Mouse (Mus musculus) intestine, postnatal 0 days (tissue): ENCODE measurements around the gene Wdr62. TPM values are rescaled to one million over a fixed set of nuclear protein-coding genes. Genes with fewer than 3 reads are reported as not detected.

Source experiments
- ATAC-seq: fragments of 200-750 bp; cut with Nextera tagmentation; 2 replicates; pipeline ENCODE4 v1.8.0; 2017; ENCODE audit warnings: mild to moderate bottlenecking, moderate TSS enrichment, moderate library complexity
- H3K27ac ChIP-seq: fragments of 300-500 bp; sonication (generic); 2 replicates; pipeline ENCODE4 v1.5.1; 2014; ENCODE audit warnings: mild to moderate bottlenecking, low read depth, low read length, moderate library complexity
- H3K27me3 ChIP-seq: fragments of 300-500 bp; sonication (generic); replicated peaks from 2 replicates; pipeline ENCODE4 v1.6.1; 2014; ENCODE audit warnings: low read length, mixed read lengths; ENCODE audit not compliant: control insufficient read depth, insufficient read depth
- H3K36me3 ChIP-seq: fragments of 300-500 bp; sonication (generic); 2 replicates; pipeline ENCODE4 v1.6.1; 2014; ENCODE audit warnings: mild to moderate bottlenecking, moderate library complexity; ENCODE audit not compliant: control insufficient read depth, insufficient read depth
- H3K4me1 ChIP-seq: fragments of 300-500 bp; sonication (generic); replicated peaks from 2 replicates; pipeline ENCODE4 v1.6.1; 2014; ENCODE audit warnings: antibody characterized with exemption, low read length, mixed read lengths; ENCODE audit not compliant: control insufficient read depth, insufficient read depth
- H3K4me2 ChIP-seq: fragments of 300-500 bp; sonication (generic); replicated peaks from 2 replicates; pipeline ENCODE4 v1.6.1; 2014; ENCODE audit warnings: low read depth, mild to moderate bottlenecking, moderate library complexity
- H3K4me3 ChIP-seq: fragments of 300-500 bp; sonication (generic); 2 replicates; pipeline ENCODE4 v1.5.1; 2014; ENCODE audit warnings: low read depth, low read length
- H3K9ac ChIP-seq: fragments of 300-500 bp; sonication (generic); 2 replicates; pipeline ENCODE4 v1.6.1; 2014; ENCODE audit warnings: mild to moderate bottlenecking, low read depth, low read length
- H3K9me3 ChIP-seq: fragments of 300-500 bp; sonication (generic); 2 replicates; pipeline ENCODE4 v1.6.1; 2016; ENCODE audit warnings: mixed run types; ENCODE audit not compliant: control insufficient read depth
- CTCF ChIP-seq: sonication (generic); IDR thresholded peaks from 2 replicates; pipeline ENCODE4 v1.5.1; 2016; ENCODE audit warnings: low read depth, mild to moderate bottlenecking, control low read depth, antibody characterized with exemption, moderate library complexity
- WGBS: fragments of 180-500 bp; shearing (Covaris S2); extraction: QIAGEN DNeasy Blood & Tissue Kit; methylation state at CpG from one replicate; pipeline ENCODE4 v1.1.7; 2014; 5-methylcytosine and 5-hydroxymethylcytosine counted together
- polyA plus RNA-seq: library from polyadenylated mRNA; unstranded; fragments of >200 nt; fragmentation: Nextera tagmentation; extraction: Ambion mirVana; gene quantifications from 2 replicates; pipeline ENCODE4 v1.2.1, GENCODE M21; 2015

Wdr62 gene
- 3.5 TPM in 2 replicates for polyA plus RNA-seq

DNA sequence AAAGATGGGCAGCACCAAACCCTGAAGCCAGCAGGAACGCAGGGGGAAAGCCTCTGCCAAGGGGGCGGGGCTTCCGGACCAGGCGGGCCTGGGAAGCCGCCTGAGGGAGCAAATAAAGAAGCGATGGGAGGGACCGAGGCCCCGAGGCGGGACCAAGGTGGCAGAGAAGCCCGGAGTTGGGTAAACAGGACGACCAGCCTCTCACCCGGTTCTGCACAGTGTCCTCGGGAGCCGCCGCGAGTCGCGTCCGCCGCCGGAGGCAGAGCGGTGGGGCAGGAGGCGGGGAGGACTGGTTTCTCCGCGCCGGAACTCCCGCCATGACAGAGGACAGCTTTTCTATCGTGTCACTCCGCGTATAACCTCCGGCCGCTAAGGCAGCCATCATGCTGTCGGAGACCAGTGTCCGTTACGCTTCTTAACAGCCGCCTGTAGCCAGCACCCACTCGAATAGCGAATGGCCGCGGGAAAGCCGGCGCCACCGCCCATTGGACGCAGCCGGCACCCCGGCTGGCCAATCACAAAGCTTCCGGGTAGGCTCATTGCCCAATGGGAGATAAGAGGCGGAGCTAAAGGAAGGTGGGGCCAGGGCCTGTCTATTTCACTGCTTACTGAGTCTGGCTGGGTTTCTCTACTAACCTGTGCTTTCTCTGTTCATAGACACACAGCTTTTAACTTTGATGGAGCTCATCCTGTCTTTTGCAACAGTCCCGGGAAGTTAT lies at the start of gene Wdr62, which contains the start of gene Thap8:
Gene Wdr62, minus strand, starts transcription at position 469 of the 719 bp plus-strand sequence.
Gene Thap8, plus strand, starts transcription at position 144 of the 719 bp plus-strand sequence.
- peak; percentile 96 for ATAC-seq
- H3K4me3 ChIP-seq: peak within 1 kb of the TSS; percentile 83
- peak within 1 kb of the TSS; percentile 23 for H3K9ac ChIP-seq
- H3K36me3 ChIP-seq: no peaks in the 10 kb centered on the region
- WGBS: under 1% methylated on average over 48 of the region's 49 CpGs
- H3K4me2 ChIP-seq: peak within 1 kb of the TSS; percentile 93
- TF ChIP-seq CTCF: 0 out of 2 replicates have a peak, but pooled peaks have one; percentile 2
- H3K27ac ChIP-seq: peak within 1 kb of the TSS; percentile 80
- H3K9me3 ChIP-seq: no peaks in the 10 kb centered on the region
- no peaks in the 10 kb centered on the region for H3K27me3 ChIP-seq
- H3K4me1 ChIP-seq: no peaks in the 10 kb centered on the region

DNA sequence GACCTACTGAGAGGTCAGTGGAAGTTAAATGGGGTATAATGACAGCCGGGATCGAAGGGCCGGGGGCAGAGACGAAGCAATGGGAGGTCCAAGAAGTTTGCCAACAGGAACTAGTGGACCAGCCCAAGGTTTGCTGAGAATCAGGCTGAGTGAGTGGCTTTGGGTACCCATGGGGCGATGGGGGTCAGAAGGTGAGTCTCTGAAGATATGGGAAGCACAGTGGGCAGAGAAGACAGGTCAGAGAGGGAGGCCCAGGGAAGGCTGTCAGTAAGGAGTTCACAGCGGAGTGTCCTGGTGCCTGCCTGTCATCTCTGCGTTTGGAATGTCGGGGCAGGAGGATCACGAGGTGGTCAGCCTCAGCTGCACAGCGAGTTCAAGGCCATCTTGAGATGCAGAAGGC lies 48.2 kb upstream of the Wdr62 start:
- H3K4me3 ChIP-seq: no peak overlapping the region
- H3K4me2 ChIP-seq: no peak overlapping the region
- no peak overlapping the region for H3K27ac ChIP-seq
- 56% methylated on average over 10 of the region's 10 CpGs for WGBS
- no peak for TF ChIP-seq CTCF
- H3K9ac ChIP-seq: no peak overlapping the region
- no peaks in the 10 kb centered on the region for H3K4me1 ChIP-seq
- no peak for ATAC-seq
- H3K27me3 ChIP-seq: peaks cover 11% of the 10 kb centered on the region; the same call in 1 of the 2 replicates
- H3K36me3 ChIP-seq: no peaks in the 10 kb centered on the region
- H3K9me3 ChIP-seq: no peaks in the 10 kb centered on the region

DNA sequence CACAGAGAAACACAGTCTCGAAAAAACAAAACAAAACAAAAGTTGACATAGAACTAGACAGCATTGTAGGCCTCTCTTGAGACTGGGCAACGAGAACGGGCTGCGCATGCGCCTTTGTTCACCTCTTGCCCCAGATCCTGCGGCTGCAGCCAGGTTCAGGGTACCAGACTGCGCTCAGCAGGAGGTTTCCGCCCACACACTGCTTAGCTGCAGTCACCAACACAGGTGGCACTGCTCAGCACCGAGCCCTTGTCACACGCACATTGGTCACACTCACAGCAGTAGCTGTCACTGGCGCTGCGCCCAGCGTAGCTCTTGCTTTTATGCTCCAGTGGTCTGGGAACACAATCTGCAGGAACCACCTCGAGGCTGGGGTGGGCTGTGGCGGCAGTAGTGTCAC lies 46.9 kb upstream of the Wdr62 start:
- ATAC-seq: no peak
- no peaks in the 10 kb centered on the region for H3K9me3 ChIP-seq
- H3K4me2 ChIP-seq: no peak overlapping the region
- no peak overlapping the region for H3K9ac ChIP-seq
- H3K27ac ChIP-seq: no peak overlapping the region
- TF ChIP-seq CTCF: no peak
- peaks cover 11% of the 10 kb centered on the region; the same call in 1 of the 2 replicates for H3K27me3 ChIP-seq
- no peaks in the 10 kb centered on the region for H3K36me3 ChIP-seq
- WGBS: 63% methylated on average over 15 of the region's 15 CpGs
- H3K4me3 ChIP-seq: no peak overlapping the region
- no peaks in the 10 kb centered on the region; the same call in 1 of the 2 replicates for H3K4me1 ChIP-seq

DNA sequence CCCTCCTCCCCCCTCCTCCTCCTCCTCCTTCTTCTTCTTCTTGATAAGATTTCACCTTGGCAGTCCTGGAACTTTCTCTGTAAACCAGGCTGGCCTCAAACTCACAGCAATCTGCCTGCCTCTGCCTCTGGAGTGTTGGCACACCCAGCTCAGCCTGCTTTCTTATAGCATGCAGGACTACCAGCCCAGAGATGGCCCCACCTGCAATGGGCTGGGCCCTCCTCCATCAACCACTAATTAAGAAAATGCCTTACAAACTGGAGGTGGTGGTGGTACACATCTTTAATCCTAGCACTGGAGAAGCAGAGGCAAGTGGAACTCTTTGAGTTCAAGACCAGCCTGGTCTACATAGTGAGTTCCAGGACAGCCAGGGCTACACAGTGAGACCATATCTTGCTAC lies 46.2 kb upstream of the Wdr62 start:
- Histone ChIP-seq H3K4me2 (no peak overlapping the region), H3K4me1 (no peaks in the 10 kb centered on the region; the same call in 1 of the 2 replicates), H3K27ac (no peak overlapping the region), H3K27me3 (peaks cover 7% of the 10 kb centered on the region; the same call in 1 of the 2 replicates), H3K36me3 (no peaks in the 10 kb centered on the region), H3K9me3 (no peaks in the 10 kb centered on the region), H3K9ac (no peak overlapping the region), H3K4me3 (no peak overlapping the region)
- no peak for TF ChIP-seq CTCF
- no peak for ATAC-seq

DNA sequence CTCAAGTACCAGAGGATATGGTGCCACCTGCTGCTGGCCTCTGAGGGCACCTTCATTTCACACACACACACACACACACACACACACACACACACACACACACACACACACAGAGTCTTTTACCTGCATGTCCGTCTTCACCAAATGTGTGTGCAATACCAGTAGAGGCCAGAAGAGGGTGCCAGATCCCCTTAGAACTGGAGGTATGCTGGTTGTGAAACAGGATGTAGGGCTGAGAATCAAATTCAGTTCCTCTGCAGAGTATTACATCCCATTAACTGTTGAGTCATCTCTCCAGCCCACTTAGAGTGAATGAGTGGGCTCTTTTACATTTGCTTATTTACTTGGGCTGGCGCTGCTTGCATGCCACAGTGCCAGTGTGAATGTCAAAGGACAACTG lies 45.1 kb upstream of the Wdr62 start:
- 45% methylated on average over 2 of the region's 2 CpGs for WGBS
- H3K9ac ChIP-seq: no peak overlapping the region
- ATAC-seq: no peak
- no peaks in the 10 kb centered on the region; the same call in 1 of the 2 replicates for H3K4me1 ChIP-seq
- no peak overlapping the region for H3K27ac ChIP-seq
- no peaks in the 10 kb centered on the region for H3K27me3 ChIP-seq
- peak; percentile 79 for TF ChIP-seq CTCF
- no peak overlapping the region for H3K4me2 ChIP-seq
- no peaks in the 10 kb centered on the region for H3K9me3 ChIP-seq
- H3K36me3 ChIP-seq: no peaks in the 10 kb centered on the region
- H3K4me3 ChIP-seq: no peak overlapping the region

DNA sequence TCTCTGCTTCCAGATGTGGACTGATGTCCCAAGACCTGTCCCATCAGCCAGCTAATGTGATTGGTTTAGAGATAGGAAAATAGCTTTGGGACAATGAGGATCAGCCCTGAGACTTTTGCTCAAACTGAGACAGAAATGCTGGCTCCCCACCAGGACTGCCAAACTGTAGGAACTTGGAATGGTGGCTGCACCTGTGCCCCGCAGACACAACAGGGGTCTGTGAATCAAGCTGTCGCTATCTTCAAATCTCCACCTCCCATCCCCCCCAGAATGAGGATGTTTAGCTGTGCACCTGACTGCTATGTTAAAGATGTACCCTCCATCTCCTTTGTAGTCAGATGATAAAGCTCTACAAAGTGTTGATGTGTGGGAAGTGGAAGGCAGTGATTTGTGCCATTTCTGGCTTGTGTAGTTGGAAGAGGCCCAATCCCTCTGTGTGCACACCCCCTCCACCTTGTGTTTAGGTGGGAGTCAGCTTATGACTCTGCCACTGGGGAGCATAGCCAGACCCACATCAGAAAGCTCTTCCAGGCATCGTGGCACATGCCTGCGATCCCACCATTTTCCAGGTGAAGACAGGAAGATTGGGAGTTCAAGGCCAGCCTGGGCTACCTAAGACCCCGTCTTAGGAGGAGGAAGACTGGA lies 44.2 kb upstream of the Wdr62 start:
- TF ChIP-seq CTCF: no peak
- H3K4me2 ChIP-seq: no peak overlapping the region
- H3K4me1 ChIP-seq: no peaks in the 10 kb centered on the region; the same call in 1 of the 2 replicates
- 90% methylated on average over 5 of the region's 5 CpGs for WGBS
- no peaks in the 10 kb centered on the region for H3K9me3 ChIP-seq
- H3K36me3 ChIP-seq: no peaks in the 10 kb centered on the region
- no peak overlapping the region for H3K9ac ChIP-seq
- no peak for ATAC-seq
- no peaks in the 10 kb centered on the region for H3K27me3 ChIP-seq
- H3K27ac ChIP-seq: no peak overlapping the region
- no peak overlapping the region for H3K4me3 ChIP-seq
